Mouse (Mus musculus): ENCODE results near the gene Sprr2d. TPM values are rescaled to one million over a fixed set of nuclear protein-coding genes. Genes with fewer than 3 reads are reported as not detected.

Gene Sprr2d
- polyA plus RNA-seq, 1 experiment from 2014 or later, result not detected

Other genes starting within 250 kb of the Sprr2d start
- not detected in 2 replicates for gene Prr9, start 215.2 kb upstream of the Sprr2d start, polyA plus RNA-seq (2016; fragmentation: Nextera tagmentation; extraction: Ambion mirVana)
- gene Lelp1, start 196.4 kb upstream of the Sprr2d start, polyA plus RNA-seq (2016; fragmentation: Nextera tagmentation; extraction: Ambion mirVana), result not detected in 2 replicates
- not detected in 2 replicates for gene Sprr2a1, start 123.3 kb upstream of the Sprr2d start, polyA plus RNA-seq (2016; fragmentation: Nextera tagmentation; extraction: Ambion mirVana)
- 0.64 and 0.66 TPM in 2 replicates for gene Sprr2a2, start 123.2 kb upstream of the Sprr2d start, polyA plus RNA-seq (2016; fragmentation: Nextera tagmentation; extraction: Ambion mirVana)
- not detected in 2 replicates for gene Sprr2a3, start 53.7 kb upstream of the Sprr2d start, polyA plus RNA-seq (2016; fragmentation: Nextera tagmentation; extraction: Ambion mirVana)
- not detected in 2 replicates for gene Sprr2b, start 22.5 kb upstream of the Sprr2d start, polyA plus RNA-seq (2016; fragmentation: Nextera tagmentation; extraction: Ambion mirVana)
- not detected in 2 replicates for gene Sprr2e, start 13.0 kb downstream of the Sprr2d start, polyA plus RNA-seq (2016; fragmentation: Nextera tagmentation; extraction: Ambion mirVana)
- gene Sprr2f, start 26.0 kb downstream of the Sprr2d start, polyA plus RNA-seq (2016; fragmentation: Nextera tagmentation; extraction: Ambion mirVana), result 0.51 TPM in 1 of 2 replicates, not detected in the other
- 0.26 TPM in 1 of 2 replicates, not detected in the other for gene Sprr2h, start 46.5 kb downstream of the Sprr2d start, polyA plus RNA-seq (2016; fragmentation: Nextera tagmentation; extraction: Ambion mirVana)
- not detected in 2 replicates for gene Sprr2i, start 68.9 kb downstream of the Sprr2d start, polyA plus RNA-seq (2016; fragmentation: Nextera tagmentation; extraction: Ambion mirVana)
- gene Sprr2j-ps, start 78.9 kb downstream of the Sprr2d start, polyA plus RNA-seq (2016; fragmentation: Nextera tagmentation; extraction: Ambion mirVana), result not detected in 2 replicates
- 6.1 and 9.4 TPM in 2 replicates for gene Gm9774, start 90.3 kb downstream of the Sprr2d start, polyA plus RNA-seq (2016; fragmentation: Nextera tagmentation; extraction: Ambion mirVana)
- not detected in 2 replicates for gene Sprr2k, start 93.4 kb downstream of the Sprr2d start, polyA plus RNA-seq (2016; fragmentation: Nextera tagmentation; extraction: Ambion mirVana)
- gene Sprr1b, start 99.6 kb downstream of the Sprr2d start, polyA plus RNA-seq (2016; fragmentation: Nextera tagmentation; extraction: Ambion mirVana), result not detected in 2 replicates
- not detected in 2 replicates for gene Sprr3, start 119.6 kb downstream of the Sprr2d start, polyA plus RNA-seq (2016; fragmentation: Nextera tagmentation; extraction: Ambion mirVana)
- 0.24 and 0.37 TPM in 2 replicates for gene Sprr1a, start 146.8 kb downstream of the Sprr2d start, polyA plus RNA-seq (2016; fragmentation: Nextera tagmentation; extraction: Ambion mirVana)
- gene Sprr4, start 161.4 kb downstream of the Sprr2d start, polyA plus RNA-seq (2016; fragmentation: Nextera tagmentation; extraction: Ambion mirVana), result not detected in 2 replicates
- gene 2310046K23Rik, start 195.4 kb downstream of the Sprr2d start, polyA plus RNA-seq (2016; fragmentation: Nextera tagmentation; extraction: Ambion mirVana), result not detected in 2 replicates
- gene Ivl, start 234.6 kb downstream of the Sprr2d start, polyA plus RNA-seq (2016; fragmentation: Nextera tagmentation; extraction: Ambion mirVana), result not detected in 2 replicates
- gene Smcp, start 249.9 kb downstream of the Sprr2d start, polyA plus RNA-seq (2016; fragmentation: Nextera tagmentation; extraction: Ambion mirVana), result not detected in 2 replicates

Measured in heart, embryonic 12.5 days (tissue).